Mouse (Mus musculus): ENCODE results near the gene Eif2ak1.

DNA sequence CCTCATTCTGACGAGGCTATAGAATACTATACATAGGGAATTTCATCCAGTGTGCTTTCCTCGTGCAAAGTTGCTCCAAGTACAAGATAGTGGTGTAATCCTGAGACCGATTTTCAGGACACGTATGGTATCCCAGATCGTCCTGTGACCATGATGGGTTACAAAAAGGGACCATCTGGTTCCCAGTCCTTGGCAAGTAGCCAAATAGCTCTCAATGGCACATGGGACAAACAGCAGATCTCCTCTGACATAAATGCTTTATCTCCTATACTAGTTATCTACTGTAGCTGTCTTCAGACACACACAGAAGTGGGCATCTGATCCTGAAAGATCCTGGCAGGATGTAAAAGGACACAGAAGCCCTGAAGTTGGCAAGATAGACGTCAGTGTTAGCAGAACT lies 32.2 kb upstream of the Eif2ak1 start:
- TF ChIP-seq CTCF (IDR thresholded peaks at IDR 0.05; ENCODE audit: low read depth, low read length), result no peak
- TF ChIP-seq TAL1 (conservative IDR thresholded peaks at IDR 0.05; ENCODE audit: low read depth, low read length), result no peak
- no peak for TF ChIP-seq POLR2AphosphoS5 (IDR thresholded peaks at IDR 0.05; ENCODE audit: insufficient replicate concordance, low read depth, low read length)
- TF ChIP-seq GATA1 (IDR thresholded peaks at IDR 0.05; ENCODE audit: borderline replicate concordance, low read length), result no peak

Data from G1E (cell line).